Mouse (Mus musculus) midbrain, embryonic 11.5 days (tissue): Measurements from ENCODE around the gene Kif19a. TPM values are rescaled to one million over a fixed set of nuclear protein-coding genes. Genes with fewer than 3 reads are reported as not detected.

ENCODE experiments used
- ATAC-seq: fragments of 200-750 bp; cut with Nextera tagmentation; 2 replicates; pipeline ENCODE4 v1.8.0; 2017; ENCODE audit warnings: moderate TSS enrichment, moderate library complexity; ENCODE audit not compliant: low FRiP score
- DNase-seq: peaks from one replicate; pipeline ENCODE4 v3.0.0; 2015; ENCODE audit warnings: low spot score; ENCODE audit errors: missing footprints
- H3K27ac ChIP-seq: fragments of 300-500 bp; sonication (generic); 2 replicates; pipeline ENCODE4 v1.5.1; 2014; ENCODE audit warnings: low read depth, low read length
- H3K27me3 ChIP-seq: fragments of 300-500 bp; sonication (generic); 2 replicates; pipeline ENCODE4 v1.6.1; 2014; ENCODE audit warnings: mild to moderate bottlenecking, low read length, moderate library complexity, mixed read lengths; ENCODE audit not compliant: control insufficient read depth, insufficient read depth
- H3K36me3 ChIP-seq: fragments of 300-500 bp; sonication (generic); 2 replicates; pipeline ENCODE4 v1.6.1; 2014; ENCODE audit warnings: mild to moderate bottlenecking, low read length, moderate library complexity, mixed read lengths; ENCODE audit not compliant: control insufficient read depth, insufficient read depth
- H3K4me1 ChIP-seq: fragments of 300-500 bp; sonication (generic); 2 replicates; pipeline ENCODE4 v1.6.1; 2014; ENCODE audit warnings: low read length; ENCODE audit not compliant: control insufficient read depth, insufficient read depth
- H3K4me2 ChIP-seq: fragments of 300-500 bp; sonication (generic); 2 replicates; pipeline ENCODE4 v1.6.1; 2014; ENCODE audit warnings: mild to moderate bottlenecking, moderate library complexity
- H3K4me3 ChIP-seq: fragments of 300-500 bp; sonication (generic); 2 replicates; pipeline ENCODE4 v1.5.1; 2014; ENCODE audit warnings: low read depth, low read length
- H3K9ac ChIP-seq: fragments of 300-500 bp; sonication (generic); 2 replicates; pipeline ENCODE4 v1.6.1; 2014; ENCODE audit warnings: low read length
- H3K9me3 ChIP-seq: fragments of 300-500 bp; sonication (generic); 2 replicates; pipeline ENCODE4 v1.6.1; 2016; ENCODE audit warnings: low read length; ENCODE audit not compliant: control insufficient read depth
- WGBS: fragments of 180-500 bp; shearing (Covaris S2); extraction: QIAGEN DNeasy Blood & Tissue Kit; methylation state at CpG from one replicate; pipeline ENCODE4 v1.1.7; 2014; 5-methylcytosine and 5-hydroxymethylcytosine counted together
- polyA plus RNA-seq: library from polyadenylated mRNA; unstranded; fragments of >200 nt; fragmentation: Nextera tagmentation; extraction: Ambion mirVana; gene quantifications from 2 replicates; pipeline ENCODE4 v1.2.1, GENCODE M21; 2014

The Kif19a gene
- polyA plus RNA-seq, 1 experiment from 2014 or later = 0.94 TPM

GRCm38 (mm10) chr11:114728333-114728732, 36.9 kb upstream of the Kif19a start:
- Histone ChIP-seq H3K4me3 (no peak overlapping the region), H3K27ac (no peak overlapping the region), H3K4me1 (peaks cover 10% of the 10 kb centered on the region), H3K9ac (no peak overlapping the region), H3K4me2 (no peak overlapping the region), H3K36me3 (no peaks in the 10 kb centered on the region), H3K27me3 (peaks cover 3% of the 10 kb centered on the region; the same call in 1 of the 2 replicates), H3K9me3 (no peaks in the 10 kb centered on the region)
- no peak for DNase-seq
- no peak for ATAC-seq
- WGBS = 64% methylated on average over 5 of the region's 5 CpGs

DNA sequence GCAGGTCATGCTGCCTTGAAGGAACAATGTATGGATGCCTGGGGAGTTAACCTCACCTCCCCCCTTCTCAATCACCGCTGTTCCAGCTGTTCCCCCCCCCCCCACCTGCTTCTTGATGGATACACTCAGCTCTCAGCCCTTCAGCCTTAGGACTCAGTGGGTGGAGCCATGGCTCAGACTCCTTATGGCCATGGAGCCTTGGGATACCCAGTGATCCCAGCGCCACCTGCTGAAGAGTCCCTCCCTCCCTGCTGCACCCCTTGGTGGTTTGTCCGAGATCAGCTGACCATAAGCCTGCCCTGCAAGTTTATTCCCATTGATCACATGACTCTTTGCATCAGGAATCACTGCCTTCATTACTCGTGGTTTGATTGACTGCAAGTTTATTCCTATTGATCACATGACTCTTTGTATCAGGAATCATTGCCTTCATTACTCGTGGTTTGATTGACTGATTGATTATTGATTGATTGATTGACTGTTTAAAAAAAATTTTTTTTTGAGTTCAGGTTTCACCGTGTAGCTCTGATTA, 35.3 kb upstream of the Kif19a start:
- DNase-seq (no peak), ATAC-seq (no peak; the same call in 1 of the 2 replicates)
- 66% methylated on average over 5 of the region's 6 CpGs for whole genome bisulfite sequencing
- Histone ChIP-seq H3K4me3 (no peak overlapping the region), H3K27ac (no peak overlapping the region), H3K27me3 (peaks cover 3% of the 10 kb centered on the region; the same call in 1 of the 2 replicates), H3K4me1 (peaks cover 10% of the 10 kb centered on the region), H3K9ac (no peak overlapping the region), H3K4me2 (no peak overlapping the region), H3K9me3 (no peaks in the 10 kb centered on the region), H3K36me3 (no peaks in the 10 kb centered on the region)

DNA sequence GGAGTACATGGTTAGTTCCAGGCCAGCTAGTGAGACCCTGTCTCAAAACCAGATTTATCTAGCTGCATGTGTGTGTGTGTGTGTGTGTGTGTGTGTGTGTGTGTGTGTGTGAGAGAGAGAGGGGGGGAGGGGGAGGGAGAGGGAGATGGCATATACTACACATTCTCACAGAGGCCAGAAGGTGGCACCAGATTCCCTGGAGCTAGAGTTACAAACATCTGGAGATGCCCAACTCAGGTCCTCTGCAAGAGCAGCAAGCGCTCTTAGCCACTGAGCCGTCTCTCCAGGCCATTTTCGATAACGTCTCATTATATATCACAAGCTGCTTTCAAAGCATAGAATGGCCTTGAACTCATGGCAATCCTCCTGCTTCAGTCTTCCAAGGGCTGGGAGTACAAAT, 33.5 kb upstream of the Kif19a start:
- ATAC-seq (no peak), DNase-seq (no peak)
- H3K36me3 ChIP-seq = no peaks in the 10 kb centered on the region
- no peak overlapping the region for H3K4me3 ChIP-seq
- H3K4me2 ChIP-seq = no peak overlapping the region
- peaks cover 3% of the 10 kb centered on the region; the same call in 1 of the 2 replicates for H3K27me3 ChIP-seq
- H3K9me3 ChIP-seq = no peaks in the 10 kb centered on the region
- H3K4me1 ChIP-seq = peaks cover 10% of the 10 kb centered on the region
- WGBS = 86% methylated on average over 4 of the region's 4 CpGs
- no peak overlapping the region for H3K27ac ChIP-seq
- no peak overlapping the region for H3K9ac ChIP-seq

GRCm38 (mm10) chr11:114732890-114733289, 32.3 kb upstream of the Kif19a start:
- no peak for DNase-seq
- H3K27ac ChIP-seq = no peak overlapping the region
- no peaks in the 10 kb centered on the region for H3K9me3 ChIP-seq
- H3K9ac ChIP-seq = no peak overlapping the region
- WGBS = 77% methylated on average over 22 of the region's 22 CpGs
- ATAC-seq = no peak
- no peak overlapping the region for H3K4me3 ChIP-seq
- H3K27me3 ChIP-seq = peaks cover 3% of the 10 kb centered on the region; the same call in 1 of the 2 replicates
- no peaks in the 10 kb centered on the region for H3K36me3 ChIP-seq
- no peak overlapping the region for H3K4me2 ChIP-seq
- H3K4me1 ChIP-seq = peaks cover 9% of the 10 kb centered on the region

GRCm38 (mm10) chr11:114736111-114736510, 29.1 kb upstream of the Kif19a start:
- no peaks in the 10 kb centered on the region for H3K9me3 ChIP-seq
- no peak overlapping the region for H3K9ac ChIP-seq
- H3K4me2 ChIP-seq = no peak overlapping the region
- peaks cover 14% of the 10 kb centered on the region for H3K4me1 ChIP-seq
- H3K4me3 ChIP-seq = no peak overlapping the region
- H3K27ac ChIP-seq = no peak overlapping the region
- no peaks in the 10 kb centered on the region for H3K36me3 ChIP-seq
- no peak for DNase-seq
- WGBS = 89% methylated on average over 2 of the region's 2 CpGs
- no peak for ATAC-seq
- H3K27me3 ChIP-seq = peaks cover 7% of the 10 kb centered on the region

DNA sequence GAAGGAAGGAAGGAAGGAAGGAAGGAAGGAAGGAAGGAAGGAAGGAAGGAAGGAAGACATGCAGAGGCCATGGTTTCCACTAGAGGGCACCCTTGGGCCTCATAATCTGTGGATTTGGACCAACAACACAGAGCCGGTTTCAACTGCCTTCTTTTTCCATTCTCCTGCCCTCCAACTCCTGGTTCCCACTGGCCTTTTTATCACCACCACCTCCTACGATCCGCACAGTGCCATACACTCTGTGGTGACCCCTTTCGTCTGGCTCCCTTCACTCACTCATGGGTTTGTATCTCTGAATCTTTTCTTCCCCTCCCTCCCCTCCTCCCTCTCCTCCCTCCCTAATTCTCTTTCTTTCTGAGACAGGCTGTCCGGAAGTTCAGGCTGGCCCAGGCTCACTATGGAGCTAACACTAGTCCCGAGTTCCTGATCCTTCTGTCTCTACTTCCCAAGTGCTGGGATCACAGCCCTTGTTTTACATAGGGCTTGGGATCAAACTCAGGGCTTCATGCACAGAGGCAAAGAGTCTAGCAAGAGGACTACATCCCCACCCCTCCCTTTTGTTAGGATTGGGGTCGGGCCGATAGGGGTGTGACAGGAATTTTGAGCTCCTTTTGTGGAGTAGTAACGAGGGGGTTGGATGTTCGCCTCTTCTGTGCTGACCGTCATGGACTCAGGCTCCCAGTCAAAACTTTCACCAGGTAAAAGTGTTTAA, 28.1 kb upstream of the Kif19a start:
- H3K27me3 ChIP-seq = peaks cover 7% of the 10 kb centered on the region
- DNase-seq (peak; percentile 94), ATAC-seq (peak; percentile 56; the same call in 1 of the 2 replicates)
- no peaks in the 10 kb centered on the region for H3K36me3 ChIP-seq
- H3K9ac ChIP-seq = peak overlapping the region; percentile 33; the same call in 1 of the 2 replicates
- no peak overlapping the region for H3K4me2 ChIP-seq
- 15% methylated on average over 11 of the region's 11 CpGs for WGBS
- peaks cover 22% of the 10 kb centered on the region for H3K4me1 ChIP-seq
- no peaks in the 10 kb centered on the region for H3K9me3 ChIP-seq
- no peak overlapping the region for H3K27ac ChIP-seq
- H3K4me3 ChIP-seq = no peak overlapping the region

- Histone ChIP-seq H3K36me3 (no peaks in the 10 kb centered on the region), H3K9ac (no peak overlapping the region), H3K4me1 (peaks cover 22% of the 10 kb centered on the region), H3K4me2 (no peak overlapping the region), H3K27ac (no peak overlapping the region), H3K4me3 (no peak overlapping the region), H3K27me3 (peaks cover 11% of the 10 kb centered on the region), H3K9me3 (no peaks in the 10 kb centered on the region)
- 29% methylated on average over 9 of the region's 10 CpGs for WGBS
- ATAC-seq (no peak), DNase-seq (peak; percentile 88)
Measured at GRCm38 (mm10) chr11:114740598-114740997, 24.6 kb upstream of the Kif19a start.

- Histone ChIP-seq H3K4me3 (no peak overlapping the region), H3K4me2 (peak overlapping the region; percentile 0; the same call in 1 of the 2 replicates), H3K27ac (peak overlapping the region; percentile 27), H3K4me1 (peaks cover 22% of the 10 kb centered on the region), H3K27me3 (peaks cover 11% of the 10 kb centered on the region), H3K9me3 (no peaks in the 10 kb centered on the region), H3K36me3 (no peaks in the 10 kb centered on the region), H3K9ac (no peak overlapping the region)
- 20% methylated on average over 6 of the region's 6 CpGs for WGBS
- DNase-seq (peak; percentile 93), ATAC-seq (peak; percentile 84)
Measured at GRCm38 (mm10) chr11:114741451-114741850, 23.7 kb upstream of the Kif19a start.

DNA sequence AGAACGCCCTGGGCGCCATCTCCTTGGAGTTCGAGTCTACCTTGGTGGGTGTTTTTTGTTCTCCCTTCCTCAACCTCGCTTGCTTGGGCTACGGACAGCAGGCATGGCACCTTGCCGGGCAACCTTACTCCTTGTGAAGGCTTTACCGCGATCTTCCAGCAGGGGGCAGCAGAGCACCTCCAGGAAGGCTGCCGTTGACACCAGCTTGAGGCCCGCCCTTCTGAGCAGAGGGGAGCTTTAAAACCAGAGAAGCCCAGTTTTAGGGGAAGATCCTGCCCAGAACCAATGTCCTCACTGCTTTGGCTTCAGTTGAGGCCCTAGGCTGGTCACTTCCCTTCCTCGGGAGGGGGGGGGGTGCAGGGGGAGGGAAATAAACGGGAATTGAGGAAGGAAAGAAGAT, 20.1 kb upstream of the Kif19a start:
- Histone ChIP-seq H3K4me3 (no peak overlapping the region), H3K27me3 (peaks cover 4% of the 10 kb centered on the region), H3K9ac (no peak overlapping the region), H3K4me1 (peaks cover 17% of the 10 kb centered on the region), H3K9me3 (no peaks in the 10 kb centered on the region), H3K4me2 (peak overlapping the region; percentile 27), H3K36me3 (no peaks in the 10 kb centered on the region), H3K27ac (no peak overlapping the region)
- ATAC-seq (peak; percentile 67; the same call in 1 of the 2 replicates), DNase-seq (peak; percentile 100)
- 1% methylated on average over 12 of the region's 12 CpGs for WGBS
